Mouse (Mus musculus) ZHBTc4 (cell line): ENCODE measurements around the gene Cep152.

ENCODE experiments used
- DNase-seq: peaks from one replicate; pipeline ENCODE4 v3.0.0-alpha.2; 2011; ENCODE audit warnings: low read depth, low spot score

Cep152 gene

DNA sequence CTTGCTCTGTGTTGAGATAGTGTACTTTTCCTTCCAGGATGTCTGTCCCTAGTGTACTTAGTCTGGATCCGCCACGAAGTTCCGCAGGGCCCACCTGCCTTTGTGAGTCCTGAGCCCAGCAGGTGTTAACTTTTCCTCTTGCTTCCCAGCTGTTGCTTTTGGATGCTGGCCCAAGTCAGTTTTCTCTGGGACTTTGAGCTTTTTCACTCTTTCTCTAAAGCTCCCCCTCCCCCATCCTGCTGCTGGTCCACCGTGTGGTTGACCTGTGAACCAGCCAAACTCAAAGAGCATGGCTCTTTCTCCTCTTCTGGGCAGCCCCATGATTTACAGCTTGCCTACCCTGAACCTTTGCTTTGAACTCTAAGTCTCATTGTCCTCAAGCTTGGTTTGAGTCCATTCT, 1.6 kb upstream of the Cep152 start:
- no peak for DNase-seq

DNA sequence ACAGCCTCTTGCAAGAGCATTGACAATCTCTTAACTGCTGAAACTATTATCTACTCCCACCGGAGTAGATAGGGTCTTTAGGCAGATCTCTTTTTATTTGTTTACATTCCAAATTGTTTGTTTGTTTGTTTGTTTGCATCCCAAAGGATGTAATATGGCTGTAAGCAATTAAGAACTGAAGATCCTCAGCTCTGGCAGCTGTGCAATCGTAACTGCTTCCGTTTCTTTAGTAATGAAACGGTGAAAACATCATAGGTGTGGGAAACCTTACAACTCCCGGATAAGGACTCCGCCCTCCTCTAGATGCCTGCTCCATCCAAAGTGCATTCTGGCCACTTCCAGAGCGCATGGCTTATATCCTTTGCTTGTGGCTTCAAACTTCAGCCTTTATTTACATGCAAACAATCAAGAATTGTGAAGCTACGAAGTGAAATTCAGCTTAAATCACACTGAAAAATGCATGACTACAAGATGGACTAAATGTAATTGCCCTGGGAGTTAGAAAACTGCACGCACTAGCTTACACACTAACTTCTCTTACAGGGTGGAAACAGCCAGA, 707 bp downstream of the Cep152 start:
- peak; percentile 41 for DNase-seq

DNA sequence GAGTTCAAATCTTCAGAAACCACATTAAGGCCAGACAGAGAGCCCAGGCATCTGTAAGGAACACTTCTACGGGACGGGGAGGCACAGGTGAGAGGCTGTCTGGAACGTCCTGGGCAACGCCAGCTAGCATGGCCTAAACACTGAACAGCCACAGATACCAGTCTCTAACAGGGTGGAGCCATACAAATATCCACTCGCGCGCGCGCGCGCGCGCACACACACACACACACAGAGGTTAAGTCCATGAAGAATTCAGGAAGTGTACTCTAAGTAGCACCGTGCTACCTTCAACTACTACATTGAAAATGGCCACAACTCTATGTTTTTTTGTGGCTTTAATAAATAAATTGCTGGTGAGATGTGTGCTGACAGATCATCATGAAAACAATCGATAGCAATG, 1.7 kb downstream of the Cep152 start:
- peak; percentile 43 for DNase-seq

DNA sequence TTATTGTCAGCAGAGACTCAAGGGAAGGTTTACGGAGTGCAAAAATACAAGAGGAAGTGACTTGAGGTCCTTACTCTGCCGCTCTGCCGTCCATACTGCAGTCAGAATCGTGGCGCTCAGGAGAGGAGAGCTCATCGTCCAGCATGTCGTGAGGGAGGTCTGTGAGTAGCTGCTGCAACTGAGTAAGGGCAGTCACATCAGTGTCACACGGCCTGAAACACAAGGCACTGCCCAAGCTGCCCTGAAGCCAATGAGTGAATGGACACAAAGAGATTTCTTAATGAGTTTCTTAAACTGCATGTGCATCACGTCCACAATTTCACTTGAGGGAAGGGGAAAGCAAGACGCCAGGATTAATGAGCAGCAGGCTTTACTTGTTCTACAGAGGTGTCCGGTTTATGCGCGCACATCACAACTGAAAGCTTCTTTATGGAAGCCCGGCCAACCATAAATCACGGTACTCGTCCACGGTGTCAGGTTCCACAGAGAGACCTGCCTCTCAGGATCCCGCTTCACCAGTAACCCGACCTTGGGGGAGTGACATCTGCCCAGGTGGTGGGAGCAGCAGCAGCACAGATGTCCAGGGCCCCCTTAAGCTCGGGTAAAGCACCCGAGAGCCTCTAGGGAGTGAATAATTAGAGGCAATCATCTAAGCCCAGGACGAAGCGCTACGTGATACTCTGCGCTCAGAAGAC, 4.6 kb downstream of the Cep152 start:
- DNase-seq, result no peak

DNA sequence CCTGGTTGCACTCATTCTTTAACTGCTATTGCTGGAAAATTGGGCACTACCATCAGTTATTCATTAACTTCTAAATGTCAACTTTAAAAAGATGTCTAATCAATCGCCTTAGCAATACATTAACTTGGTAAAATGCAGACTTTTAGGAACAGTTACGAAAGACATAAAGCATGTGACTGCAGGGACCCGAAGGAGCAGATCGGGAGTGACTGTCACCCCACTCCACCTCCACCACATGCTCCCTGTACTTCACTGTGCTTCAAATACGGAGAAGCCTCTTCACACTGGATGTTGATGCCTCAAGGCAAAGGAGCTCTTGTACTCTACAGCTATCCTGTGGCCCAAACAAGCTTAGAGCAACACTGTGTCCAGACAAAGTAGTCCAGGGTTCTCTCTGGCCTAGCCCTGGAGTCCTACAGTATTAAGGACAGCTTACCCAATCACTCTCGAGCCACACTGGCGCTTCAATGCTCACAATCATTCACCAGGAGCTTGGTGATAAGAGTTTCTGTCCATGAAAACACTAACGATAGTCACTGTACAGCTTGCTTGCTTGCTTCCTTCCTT, 9.0 kb downstream of the Cep152 start:
- DNase-seq, result no peak

DNA sequence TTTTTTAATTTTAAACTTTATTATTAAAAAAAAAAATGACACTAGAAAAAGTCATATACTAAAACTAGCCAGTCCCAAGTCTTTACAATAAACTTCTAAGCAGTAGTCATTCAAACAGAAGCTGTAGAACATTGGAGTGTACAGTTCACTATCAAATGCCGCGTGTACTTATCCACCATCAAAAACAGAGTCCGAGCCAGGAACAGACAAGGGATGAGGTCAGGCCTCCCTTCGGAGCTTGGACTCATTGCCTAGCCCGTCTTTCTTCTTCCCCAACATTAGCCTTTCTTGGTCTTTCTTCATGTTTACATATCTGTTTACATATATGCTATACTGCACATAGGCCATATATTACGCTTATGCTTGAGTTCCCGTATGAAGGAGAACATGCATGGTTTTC, 9.5 kb downstream of the Cep152 start:
- no peak for DNase-seq

DNA sequence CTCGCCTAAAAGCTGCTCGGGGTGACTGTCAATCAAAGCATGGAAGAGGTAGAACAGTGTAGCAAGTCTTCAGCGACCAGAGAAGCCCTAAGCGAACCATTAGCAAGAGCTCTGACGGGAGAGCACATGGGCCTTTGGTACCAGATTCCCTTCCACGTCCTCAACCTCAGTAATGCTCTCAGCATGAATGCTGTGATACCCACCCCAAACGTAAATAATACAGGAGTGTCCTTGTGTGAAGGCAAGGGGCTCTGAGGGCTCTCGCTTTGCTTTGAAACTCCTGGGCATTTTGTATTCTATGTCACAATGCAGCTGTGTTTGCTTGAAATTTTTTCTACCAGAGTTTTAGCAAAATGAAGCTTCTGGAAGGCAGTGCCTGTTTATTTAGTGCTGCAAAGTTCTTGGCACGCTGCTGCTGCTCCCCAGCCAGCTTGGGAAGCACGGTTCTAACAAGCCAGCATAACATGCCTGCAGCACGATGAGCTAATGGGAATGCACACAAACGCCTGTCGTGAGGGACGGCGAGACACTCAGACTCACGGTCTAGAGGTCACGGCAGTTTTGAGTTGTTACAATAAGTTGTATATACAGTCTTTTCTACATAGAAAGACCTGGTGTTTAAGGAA, 18.6 kb downstream of the Cep152 start:
- no peak for DNase-seq

DNA sequence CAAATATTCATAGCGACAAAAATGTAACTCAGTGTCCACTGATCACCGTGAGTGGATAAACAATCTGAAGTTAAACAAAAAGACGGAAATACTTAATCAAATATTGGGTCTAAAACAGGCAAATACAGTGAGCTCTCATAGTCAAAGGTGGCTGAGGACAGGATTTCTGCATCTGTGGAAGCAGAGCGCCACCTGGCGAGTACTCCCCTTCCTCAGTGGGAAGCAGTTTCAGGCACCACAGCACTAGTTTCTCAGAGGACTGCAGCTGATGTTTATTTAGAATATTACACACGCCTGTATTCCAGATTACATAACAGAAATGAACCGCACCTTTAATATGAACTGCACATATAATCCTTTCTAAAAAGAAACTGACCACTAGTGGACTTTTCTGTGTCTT, 20.3 kb downstream of the Cep152 start:
- DNase-seq, result peak; percentile 55

DNA sequence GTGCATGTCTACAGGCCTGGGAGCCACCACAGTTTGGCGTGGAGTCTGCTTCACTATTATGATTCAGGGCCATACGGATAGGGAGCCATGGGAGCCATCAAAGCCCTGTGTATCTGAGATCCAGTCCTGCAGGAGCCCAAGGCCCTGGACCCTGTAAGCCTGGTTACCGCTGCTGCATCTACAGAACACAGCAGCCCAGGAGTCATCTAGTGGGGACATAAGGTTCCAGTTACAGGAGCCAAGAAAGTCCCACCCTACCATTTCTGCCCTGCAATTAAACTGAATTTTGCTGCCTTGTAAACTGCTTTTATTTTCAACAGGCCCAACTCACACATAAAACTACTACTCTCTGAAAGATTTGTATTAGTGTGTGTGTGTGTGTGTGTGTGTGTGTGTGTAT, 21.9 kb downstream of the Cep152 start:
- DNase-seq, result no peak

DNA sequence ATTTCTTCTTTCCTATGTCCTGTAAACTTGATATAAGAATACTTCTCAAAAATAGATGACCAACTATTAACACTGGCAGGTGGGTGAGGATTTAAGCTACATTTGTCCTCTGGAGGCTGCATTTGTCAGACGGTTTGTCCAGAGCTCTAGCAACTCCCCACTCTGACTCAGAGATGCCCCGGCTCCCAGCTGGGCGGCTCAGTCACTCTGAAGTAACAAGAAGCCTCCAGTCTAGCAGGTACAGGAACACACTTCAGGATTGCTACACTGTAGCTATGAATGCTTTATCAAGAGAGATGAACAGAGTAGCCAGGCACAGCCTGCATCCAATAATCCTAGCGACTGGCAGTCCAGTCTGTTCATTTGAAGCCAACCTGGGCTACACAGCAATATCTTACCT, 26.0 kb downstream of the Cep152 start:
- DNase-seq, result no peak

DNA sequence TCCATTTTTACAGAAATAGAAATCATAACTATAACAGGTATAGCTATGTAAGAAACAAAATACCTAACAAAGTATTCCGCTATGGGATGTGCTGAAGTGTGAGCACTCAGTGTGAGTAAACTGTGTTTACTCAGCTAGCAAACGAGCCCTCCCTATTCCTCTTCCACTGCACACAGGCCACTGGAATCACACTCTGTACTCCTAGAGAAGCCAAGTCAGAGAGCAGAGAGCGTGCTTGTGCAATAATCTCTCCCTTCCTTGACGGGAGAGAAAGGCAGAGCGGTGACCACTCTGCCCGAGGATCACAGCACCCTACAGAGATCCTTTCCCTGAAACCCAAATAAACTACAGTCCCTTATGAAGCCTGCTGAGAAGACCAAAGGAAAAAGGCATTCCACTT, 26.7 kb downstream of the Cep152 start:
- DNase-seq, result no peak

DNA sequence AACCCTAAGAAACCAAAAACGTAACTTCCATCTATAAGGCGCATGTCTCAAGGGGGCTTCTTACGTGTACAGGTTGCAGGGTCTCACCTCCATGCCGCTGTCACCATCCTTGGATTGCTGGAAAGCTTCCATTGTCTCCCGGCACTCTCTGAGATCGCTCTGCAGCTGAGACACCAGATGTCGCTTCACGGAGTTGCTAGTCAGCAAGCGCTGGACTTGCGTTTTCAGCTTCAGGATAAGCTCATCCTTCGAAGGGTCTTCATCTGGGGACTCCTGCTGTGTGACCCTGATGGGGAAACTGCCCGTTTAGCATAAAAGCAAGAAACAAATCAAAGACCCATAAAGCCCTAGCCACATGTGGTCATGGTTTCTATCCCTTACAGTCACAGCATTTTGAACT, 30.1 kb downstream of the Cep152 start:
- DNase-seq, result no peak

DNA sequence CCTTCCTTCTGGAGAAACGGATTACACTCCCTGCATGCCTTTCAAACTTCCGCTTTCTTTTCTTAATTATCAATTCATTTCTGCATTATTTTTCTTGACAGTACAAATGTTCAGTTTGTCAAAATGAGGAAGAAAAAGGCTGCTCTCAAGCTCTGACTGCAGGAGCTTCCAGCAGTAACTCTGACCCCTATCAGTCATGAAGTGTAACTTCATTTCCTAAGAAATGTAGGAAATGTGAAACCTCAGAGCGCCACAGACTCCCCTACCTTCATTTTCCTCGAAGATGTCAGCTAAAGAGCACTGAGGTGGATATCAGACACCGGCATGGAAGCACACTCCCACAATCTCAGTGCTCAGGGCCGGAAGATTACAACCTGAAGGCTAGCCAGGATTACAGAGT, 30.8 kb downstream of the Cep152 start:
- DNase-seq, result no peak

DNA sequence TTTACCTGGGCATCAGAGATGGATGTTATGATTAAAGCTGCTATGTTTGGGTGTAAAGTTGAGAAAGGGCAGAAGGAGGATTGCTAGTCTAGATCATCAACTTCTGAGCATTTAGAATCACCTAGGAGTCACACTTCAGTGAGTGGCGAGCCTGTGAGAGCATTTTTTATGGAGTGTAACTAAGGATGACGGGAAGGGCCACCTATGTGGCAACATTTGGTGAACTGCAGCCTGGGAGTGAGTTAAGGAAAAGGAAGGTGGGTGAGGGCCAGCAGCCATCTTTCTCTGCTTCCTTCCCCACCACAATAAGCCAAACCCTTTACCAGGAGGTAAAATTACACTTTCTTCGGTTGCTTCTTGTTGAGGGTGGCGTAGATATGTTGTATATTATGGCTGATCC, 33.0 kb downstream of the Cep152 start:
- DNase-seq, result no peak

DNA sequence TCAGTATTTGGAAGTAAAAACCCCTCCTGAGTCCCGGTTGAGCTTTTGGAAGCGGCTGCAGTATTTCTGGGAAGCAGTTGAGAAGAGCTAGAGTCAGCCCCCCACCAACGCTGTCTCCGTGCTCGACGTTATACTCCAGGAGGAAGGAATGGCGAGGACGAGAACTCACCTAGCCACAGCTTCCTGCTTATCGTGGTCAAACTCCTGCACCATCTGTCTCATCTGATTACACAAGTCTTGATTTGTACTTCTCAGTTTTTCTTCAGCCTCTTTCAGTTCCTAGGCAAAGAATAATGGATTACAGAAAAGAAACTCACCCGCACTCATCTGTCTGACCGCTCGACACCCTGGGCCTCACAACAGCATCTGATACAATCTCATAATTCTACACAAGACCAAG, 35.6 kb downstream of the Cep152 start:
- DNase-seq, result no peak

DNA sequence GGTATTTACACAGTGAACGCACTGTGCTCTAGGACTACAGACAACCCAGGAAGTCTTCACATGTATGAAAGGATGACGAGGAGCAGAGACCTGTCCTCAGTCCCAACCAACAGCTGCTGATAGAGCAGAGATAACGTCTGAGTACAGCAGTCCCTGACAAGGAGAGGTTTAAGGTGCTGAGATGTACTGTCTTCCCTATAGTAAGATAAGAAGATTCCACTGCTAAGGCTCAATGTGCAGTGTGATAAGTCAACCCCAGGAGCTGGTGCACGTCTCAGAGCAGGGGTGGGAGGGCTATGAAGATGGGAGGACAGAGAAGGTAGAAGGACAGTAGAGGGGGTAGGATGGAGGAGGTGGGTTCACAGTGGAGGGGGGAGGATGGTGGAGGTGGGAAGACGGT, 43.8 kb downstream of the Cep152 start:
- DNase-seq, result no peak

DNA sequence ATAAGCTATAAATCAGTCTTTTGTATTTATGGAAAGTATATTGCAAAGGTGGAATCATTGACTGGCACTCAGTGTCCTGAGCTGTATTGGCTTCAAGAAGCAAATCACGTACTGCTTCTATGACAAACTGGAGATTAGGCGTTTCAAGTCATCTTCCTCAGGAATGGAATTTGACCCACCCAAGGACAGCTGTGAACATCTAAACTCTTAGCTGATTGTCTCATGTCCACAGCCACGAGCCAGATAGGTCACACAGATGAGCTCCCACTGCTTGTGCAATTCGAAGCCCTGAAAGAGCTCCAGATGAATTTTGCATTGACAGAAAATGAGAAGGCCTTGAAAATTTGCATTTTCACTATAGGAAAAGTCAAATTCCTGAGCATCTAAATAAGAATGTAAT, 47.2 kb downstream of the Cep152 start:
- peak; percentile 22 for DNase-seq

DNA sequence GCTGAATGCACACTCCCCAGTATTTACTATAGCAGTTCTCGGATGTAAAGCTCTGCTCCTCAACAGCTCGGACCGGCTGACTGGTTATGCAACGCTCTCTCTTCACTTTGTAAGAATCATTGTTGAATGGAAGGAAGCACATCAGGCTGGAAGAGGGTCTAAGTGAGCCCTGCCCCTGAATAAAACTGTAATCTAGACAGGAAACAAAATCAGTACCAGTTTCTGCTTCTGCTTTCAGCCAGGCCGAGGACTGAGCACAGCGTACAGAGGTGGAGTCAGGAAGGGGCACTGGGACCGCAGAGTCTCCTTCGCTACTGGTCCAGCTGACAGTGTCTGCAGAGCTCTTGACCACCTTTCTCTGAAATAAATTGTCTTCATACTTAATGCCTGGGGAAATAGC, 48.4 kb downstream of the Cep152 start:
- no peak for DNase-seq

DNA sequence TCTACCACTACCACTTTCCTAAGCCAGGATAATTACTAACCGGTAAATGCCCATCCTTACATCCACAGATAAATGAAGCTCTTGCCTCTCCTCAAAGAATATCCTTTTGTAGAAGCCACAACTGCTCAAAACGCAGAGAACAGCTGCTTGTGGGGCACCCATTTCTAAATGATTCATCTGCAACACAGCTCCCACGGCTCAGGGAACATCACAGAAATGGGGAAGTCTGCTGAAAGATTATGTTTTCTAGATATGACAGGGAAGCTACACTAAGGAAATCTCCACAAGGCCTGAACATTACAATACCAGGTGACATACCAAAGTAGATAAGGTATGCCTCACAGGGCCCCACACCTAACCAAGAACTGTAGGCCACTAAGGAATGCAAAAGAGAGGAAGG, 49.1 kb downstream of the Cep152 start:
- DNase-seq, result no peak

DNA sequence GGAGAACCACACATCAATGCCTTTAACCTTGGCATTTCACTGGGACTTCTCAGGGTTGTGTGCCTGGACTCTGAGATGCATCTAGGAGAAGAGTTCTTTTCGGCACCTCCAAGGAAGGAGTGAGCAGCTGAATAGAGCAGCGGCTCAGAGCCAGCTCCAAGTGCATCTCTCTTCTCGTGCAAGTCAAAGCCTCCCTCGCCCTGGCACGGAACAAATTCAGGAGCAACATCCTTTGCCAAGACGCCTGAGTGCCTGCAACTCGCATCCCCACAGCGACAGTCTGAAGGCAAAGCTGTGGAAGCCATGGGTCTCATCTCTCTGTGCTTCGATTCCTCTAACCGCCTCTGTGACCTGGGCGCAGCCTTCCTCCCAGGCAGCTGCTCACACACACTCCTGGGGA, 61.0 kb downstream of the Cep152 start:
- no peak for DNase-seq

DNA sequence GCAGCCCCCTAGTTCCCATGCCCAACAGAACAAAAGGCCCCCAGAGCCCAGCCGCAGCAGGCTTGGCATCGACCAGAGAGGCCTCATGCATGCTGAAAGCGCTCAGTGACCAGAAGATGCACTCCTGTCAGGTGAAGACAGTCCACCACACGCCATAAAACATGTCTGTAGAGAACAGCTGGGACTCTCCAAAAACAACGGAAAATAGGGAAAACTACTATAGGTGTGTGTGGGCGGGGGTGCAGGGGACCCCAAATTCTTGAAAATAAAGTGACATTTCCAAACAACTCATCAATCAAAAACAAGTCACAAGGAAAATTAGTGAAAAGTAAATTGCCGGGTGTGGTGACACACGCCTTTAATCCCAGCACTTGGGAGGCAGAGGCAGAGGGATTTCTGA, 62.5 kb downstream of the Cep152 start:
- no peak for DNase-seq

DNA sequence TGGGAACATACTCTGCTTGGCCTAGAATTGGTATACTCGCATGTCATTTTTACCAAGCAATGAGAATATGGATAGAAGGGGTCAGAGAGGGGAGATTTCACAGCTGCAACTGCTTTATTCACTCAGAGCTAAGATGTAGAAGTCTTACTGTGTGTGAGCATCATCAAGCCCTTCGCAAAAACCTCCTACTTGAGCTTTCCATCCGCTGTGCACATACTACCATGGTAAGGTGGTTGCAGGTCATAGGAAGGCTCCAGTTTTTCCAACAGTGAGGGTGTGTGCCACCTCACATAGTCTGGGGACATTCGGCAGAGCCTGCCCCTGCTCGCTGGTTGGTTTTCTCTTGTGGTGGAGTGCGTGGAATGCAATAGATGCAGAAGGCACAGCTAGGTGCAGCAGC, 64.9 kb downstream of the Cep152 start:
- DNase-seq, result no peak
